Mouse (Mus musculus) forebrain, embryonic 14.5 days (tissue): ENCODE measurements at regions not wholly inside any gene's neighbourhood (a gene's known extent, or its start where the extent isn't known, plus 50 kb on each side); places are given as distances from the start of the nearest gene placed in this dataset.

Experiments
- ATAC-seq: fragments of 200-750 bp; cut with Nextera tagmentation; 2 replicates; pipeline ENCODE4 v1.8.0; 2017; ENCODE audit warnings: mild to moderate bottlenecking, moderate library complexity
- DNase-seq: peaks from one replicate; pipeline ENCODE4 v3.0.0-alpha.2; 2015; ENCODE audit warnings: low spot score
- H3K27ac ChIP-seq: fragments of 300-500 bp; sonication (generic); 2 replicates; pipeline ENCODE4 v1.5.1; 2014; ENCODE audit warnings: low read depth, mild to moderate bottlenecking, control low read depth, low read length, moderate library complexity
- H3K27me3 ChIP-seq: fragments of 300-500 bp; sonication (generic); replicated peaks from 2 replicates; pipeline ENCODE4 v1.6.1; 2014; ENCODE audit warnings: low read length, control low read depth, mixed read lengths; ENCODE audit not compliant: control insufficient read depth, insufficient read depth
- H3K36me3 ChIP-seq: fragments of 300-500 bp; sonication (generic); 2 replicates; pipeline ENCODE4 v1.6.1; 2014; ENCODE audit warnings: low read length, control low read depth; ENCODE audit not compliant: control insufficient read depth, insufficient read depth
- H3K4me1 ChIP-seq: fragments of 300-500 bp; sonication (generic); 2 replicates; pipeline ENCODE4 v1.6.1; 2014; ENCODE audit warnings: antibody characterized with exemption, low read length, control low read depth; ENCODE audit not compliant: control insufficient read depth, insufficient read depth
- H3K4me2 ChIP-seq: fragments of 300-500 bp; sonication (generic); 2 replicates; pipeline ENCODE4 v1.6.1; 2014; ENCODE audit warnings: mild to moderate bottlenecking, control low read depth, low read length
- H3K4me3 ChIP-seq: fragments of 300-500 bp; sonication (generic); 2 replicates; pipeline ENCODE4 v1.5.1; 2014; ENCODE audit warnings: low read depth, low read length, control low read depth
- H3K9ac ChIP-seq: fragments of 300-500 bp; sonication (generic); 2 replicates; pipeline ENCODE4 v1.6.1; 2014; ENCODE audit warnings: mild to moderate bottlenecking, low read length, control low read depth, moderate library complexity
- H3K9me3 ChIP-seq: fragments of 300-500 bp; sonication (generic); replicated peaks from 2 replicates; pipeline ENCODE4 v1.6.1; 2016; ENCODE audit warnings: low read length, control low read depth, mixed read lengths; ENCODE audit not compliant: control insufficient read depth
- WGBS: fragments of 180-500 bp; shearing (Covaris S2); extraction: QIAGEN DNeasy Blood & Tissue Kit; methylation state at CpG from one replicate; pipeline ENCODE4 v1.1.7; 2014; 5-methylcytosine and 5-hydroxymethylcytosine counted together

- WGBS, result 89% methylated on average over 5 of the region's 5 CpGs
- ATAC-seq (no peak), DNase-seq (no peak)
- H3K27ac ChIP-seq, result no peak overlapping the region
- no peaks in the 10 kb centered on the region for H3K4me1 ChIP-seq
- no peaks in the 10 kb centered on the region for H3K36me3 ChIP-seq
- no peak overlapping the region for H3K9ac ChIP-seq
- H3K4me2 ChIP-seq, result no peak overlapping the region
- H3K27me3 ChIP-seq, result no peaks in the 10 kb centered on the region
- no peak overlapping the region for H3K4me3 ChIP-seq
- no peaks in the 10 kb centered on the region for H3K9me3 ChIP-seq
Observed at GRCm38 (mm10) chr6:98787422-98787821, 444.9 kb upstream of the Gm765 start.

DNA sequence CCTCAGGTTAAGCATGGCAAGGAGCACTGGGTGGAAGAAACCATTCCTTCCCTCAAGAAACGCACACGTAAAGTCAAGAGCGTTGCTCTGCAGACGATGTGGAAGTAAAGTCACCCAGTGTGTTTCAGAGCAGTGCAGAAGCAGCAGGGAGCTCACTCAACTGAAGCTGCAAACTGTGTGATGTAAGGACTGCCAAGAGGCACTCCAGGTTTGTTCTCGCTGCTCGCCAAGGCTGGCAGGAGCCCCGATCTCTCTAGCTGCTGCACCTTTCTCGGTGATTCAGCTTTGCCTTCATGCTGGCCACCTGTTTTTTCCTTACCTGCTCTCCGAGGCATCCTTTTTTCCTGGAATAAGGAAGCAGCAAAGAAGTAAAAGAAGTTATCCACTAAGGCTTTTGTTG lies 439.5 kb upstream of the Gm765 start:
- H3K4me1 ChIP-seq, result no peaks in the 10 kb centered on the region
- 85% methylated on average over 9 of the region's 9 CpGs for WGBS
- no peak overlapping the region for H3K4me3 ChIP-seq
- no peak overlapping the region for H3K4me2 ChIP-seq
- no peak overlapping the region for H3K9ac ChIP-seq
- no peaks in the 10 kb centered on the region for H3K36me3 ChIP-seq
- no peak for DNase-seq
- no peaks in the 10 kb centered on the region for H3K9me3 ChIP-seq
- no peaks in the 10 kb centered on the region; the same call in 1 of the 2 replicates for H3K27me3 ChIP-seq
- no peak overlapping the region for H3K27ac ChIP-seq
- ATAC-seq, result no peak

- Histone ChIP-seq H3K9me3 (no peaks in the 10 kb centered on the region), H3K9ac (no peak overlapping the region), H3K4me1 (no peaks in the 10 kb centered on the region), H3K4me2 (no peak overlapping the region), H3K27ac (no peak overlapping the region), H3K4me3 (no peak overlapping the region), H3K27me3 (peaks cover 9% of the 10 kb centered on the region), H3K36me3 (no peaks in the 10 kb centered on the region)
- WGBS, result 100% methylated on average over 1 of the region's 1 CpGs
- DNase-seq (no peak), ATAC-seq (no peak)
Observed at GRCm38 (mm10) chr6:98775780-98776179, 433.2 kb upstream of the Gm765 start.

GRCm38 (mm10) chr6:98769999-98770398 lies 427.4 kb upstream of the Gm765 start:
- peaks cover 36% of the 10 kb centered on the region for H3K27me3 ChIP-seq
- no peak overlapping the region for H3K4me3 ChIP-seq
- no peaks in the 10 kb centered on the region for H3K9me3 ChIP-seq
- H3K9ac ChIP-seq, result no peak overlapping the region
- no peak for ATAC-seq
- no peak overlapping the region for H3K27ac ChIP-seq
- 83% methylated on average over 2 of the region's 2 CpGs for WGBS
- H3K4me2 ChIP-seq, result no peak overlapping the region
- DNase-seq, result no peak
- H3K36me3 ChIP-seq, result no peaks in the 10 kb centered on the region
- peaks cover 11% of the 10 kb centered on the region for H3K4me1 ChIP-seq

- Histone ChIP-seq H3K4me2 (no peak overlapping the region), H3K27me3 (peaks cover 36% of the 10 kb centered on the region), H3K9me3 (no peaks in the 10 kb centered on the region), H3K4me3 (no peak overlapping the region), H3K9ac (no peak overlapping the region), H3K36me3 (no peaks in the 10 kb centered on the region), H3K27ac (no peak overlapping the region), H3K4me1 (peaks cover 11% of the 10 kb centered on the region)
- ATAC-seq (no peak), DNase-seq (peak; percentile 84)
- 42% methylated on average over 6 of the region's 6 CpGs for WGBS
Observed at GRCm38 (mm10) chr6:98769322-98769721, 426.8 kb upstream of the Gm765 start.

- Histone ChIP-seq H3K4me2 (no peak overlapping the region), H3K4me1 (peaks cover 11% of the 10 kb centered on the region), H3K27me3 (peaks cover 36% of the 10 kb centered on the region), H3K9me3 (no peaks in the 10 kb centered on the region), H3K9ac (no peak overlapping the region), H3K4me3 (no peak overlapping the region), H3K27ac (no peak overlapping the region), H3K36me3 (no peaks in the 10 kb centered on the region)
- peak; percentile 95 for ATAC-seq
- 4% methylated on average over 7 of the region's 7 CpGs for WGBS
- DNase-seq, result peak; percentile 97
Observed at GRCm38 (mm10) chr6:98767858-98768336, 425.3 kb upstream of the Gm765 start.

DNA sequence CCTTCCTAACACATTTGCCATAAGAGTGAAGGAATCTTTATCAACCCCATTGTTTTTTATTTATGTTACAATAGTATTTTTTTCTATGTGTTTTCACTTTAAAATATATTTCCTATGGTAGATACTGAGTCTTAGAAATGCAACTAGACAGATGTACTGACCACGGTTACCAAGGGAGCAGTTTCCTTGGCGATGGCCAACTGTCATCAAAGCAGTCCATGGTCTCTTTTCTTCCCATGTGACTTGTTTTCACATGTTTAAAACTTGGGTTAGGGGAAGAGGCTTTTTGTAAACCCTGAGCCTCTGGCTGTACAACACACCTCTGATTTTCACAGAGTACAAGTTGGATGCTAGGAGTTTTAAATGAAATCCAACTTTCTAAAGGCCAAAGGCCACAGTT lies 411.9 kb upstream of the Gm765 start:
- 83% methylated on average over 2 of the region's 2 CpGs for WGBS
- Histone ChIP-seq H3K27me3 (no peaks in the 10 kb centered on the region; the same call in 1 of the 2 replicates), H3K4me2 (no peak overlapping the region), H3K36me3 (no peaks in the 10 kb centered on the region), H3K4me3 (no peak overlapping the region), H3K9me3 (no peaks in the 10 kb centered on the region), H3K4me1 (no peaks in the 10 kb centered on the region), H3K27ac (no peak overlapping the region), H3K9ac (no peak overlapping the region)
- no peak for ATAC-seq
- DNase-seq, result no peak

DNA sequence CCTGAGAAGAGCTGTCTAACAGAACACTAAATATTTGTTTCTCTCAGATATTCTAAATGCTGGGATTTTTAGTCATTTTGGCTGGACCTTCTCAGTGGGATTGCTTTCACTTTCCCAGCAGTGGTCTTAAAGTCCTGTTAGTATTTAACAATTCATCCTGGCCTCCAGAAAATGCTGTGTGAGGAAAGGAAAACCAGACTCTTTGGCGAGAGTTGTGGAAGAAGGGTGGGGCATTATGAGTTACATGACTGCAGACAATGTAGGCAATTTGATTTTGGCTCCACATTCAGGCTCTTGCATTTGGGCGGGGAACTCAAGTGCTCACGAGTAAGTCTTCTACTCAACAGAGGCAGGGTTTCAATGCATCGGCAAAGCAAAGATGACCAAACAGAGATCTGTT lies 406.1 kb upstream of the Gm765 start:
- Histone ChIP-seq H3K36me3 (no peaks in the 10 kb centered on the region), H3K27ac (no peak overlapping the region), H3K27me3 (no peaks in the 10 kb centered on the region), H3K4me2 (no peak overlapping the region), H3K9ac (no peak overlapping the region), H3K4me1 (no peaks in the 10 kb centered on the region), H3K9me3 (no peaks in the 10 kb centered on the region), H3K4me3 (no peak overlapping the region)
- 79% methylated on average over 4 of the region's 4 CpGs for WGBS
- DNase-seq (no peak), ATAC-seq (no peak)

- Histone ChIP-seq H3K4me3 (no peak overlapping the region), H3K4me2 (no peak overlapping the region), H3K4me1 (no peaks in the 10 kb centered on the region), H3K27me3 (no peaks in the 10 kb centered on the region), H3K9me3 (no peaks in the 10 kb centered on the region), H3K36me3 (no peaks in the 10 kb centered on the region), H3K27ac (no peak overlapping the region), H3K9ac (no peak overlapping the region)
- WGBS, result 73% methylated on average over 8 of the region's 8 CpGs
- no peak for DNase-seq
- ATAC-seq, result no peak
Observed at GRCm38 (mm10) chr6:98746976-98747375, 404.4 kb upstream of the Gm765 start.
